Mouse (Mus musculus) liver, embryonic 11.5 days (tissue): Measurements from ENCODE around the gene Tgfb2. TPM values are rescaled to one million over a fixed set of nuclear protein-coding genes. Genes with fewer than 3 reads are reported as not detected.
A peak's percentile ranks its signal among the peaks of the same experiment; 100 is the strongest.

Experiments used
- ATAC-seq: fragments of 200-750 bp; cut with Nextera tagmentation; replicated peaks from 2 replicates; pipeline ENCODE4 v1.8.0; 2017; ENCODE audit warnings: moderate number of reproducible peaks, mild to moderate bottlenecking, moderate TSS enrichment, moderate library complexity; ENCODE audit not compliant: low FRiP score
- DNase-seq: peaks from one replicate; pipeline ENCODE4 v3.0.0-alpha.2; 2017; ENCODE audit warnings: low spot score
- H3K27ac ChIP-seq: fragments of 300-500 bp; sonication (generic); 2 replicates; pipeline ENCODE4 v1.5.1; 2014; ENCODE audit warnings: mild to moderate bottlenecking, low read depth, low read length, control low read depth
- H3K27me3 ChIP-seq: fragments of 300-500 bp; sonication (generic); replicated peaks from 2 replicates; pipeline ENCODE4 v1.6.1; 2014; ENCODE audit warnings: low read length, mixed read lengths; ENCODE audit not compliant: control insufficient read depth, insufficient read depth
- H3K36me3 ChIP-seq: fragments of 300-500 bp; sonication (generic); 2 replicates; pipeline ENCODE4 v1.6.1; 2014; ENCODE audit warnings: mild to moderate bottlenecking, low read length, moderate library complexity, mixed read lengths; ENCODE audit not compliant: control insufficient read depth, insufficient read depth
- H3K4me1 ChIP-seq: fragments of 300-500 bp; sonication (generic); replicated peaks from 2 replicates; pipeline ENCODE4 v1.6.1; 2014; ENCODE audit warnings: low read length, mixed read lengths; ENCODE audit not compliant: control insufficient read depth, insufficient read depth
- H3K4me2 ChIP-seq: fragments of 300-500 bp; sonication (generic); 2 replicates; pipeline ENCODE4 v1.6.1; 2014; ENCODE audit warnings: mild to moderate bottlenecking, control low read depth, moderate library complexity
- H3K4me3 ChIP-seq: fragments of 300-500 bp; sonication (generic); 2 replicates; pipeline ENCODE4 v1.5.1; 2014; ENCODE audit warnings: low read depth, low read length, control low read depth
- H3K9ac ChIP-seq: fragments of 300-500 bp; sonication (generic); 2 replicates; pipeline ENCODE4 v1.6.1; 2014; ENCODE audit warnings: low read depth, low read length, control low read depth
- H3K9me3 ChIP-seq: fragments of 300-500 bp; sonication (generic); 2 replicates; pipeline ENCODE4 v1.6.1; 2016; ENCODE audit warnings: low read length, inconsistent platforms, mixed read lengths; ENCODE audit not compliant: control insufficient read depth
- WGBS: fragments of 180-500 bp; shearing (Covaris S2); extraction: QIAGEN DNeasy Blood & Tissue Kit; methylation state at CpG from one replicate; pipeline ENCODE4 v1.1.7; 2014; 5-methylcytosine and 5-hydroxymethylcytosine counted together
- polyA plus RNA-seq: library from polyadenylated mRNA; unstranded; fragments of >200 nt; fragmentation: Nextera tagmentation; extraction: Ambion mirVana; gene quantifications from 2 replicates; pipeline ENCODE4 v1.2.1, GENCODE M21; 2014

Tgfb2 gene
- polyA plus RNA-seq: 18.9 and 19.6 TPM in 2 replicates

DNA sequence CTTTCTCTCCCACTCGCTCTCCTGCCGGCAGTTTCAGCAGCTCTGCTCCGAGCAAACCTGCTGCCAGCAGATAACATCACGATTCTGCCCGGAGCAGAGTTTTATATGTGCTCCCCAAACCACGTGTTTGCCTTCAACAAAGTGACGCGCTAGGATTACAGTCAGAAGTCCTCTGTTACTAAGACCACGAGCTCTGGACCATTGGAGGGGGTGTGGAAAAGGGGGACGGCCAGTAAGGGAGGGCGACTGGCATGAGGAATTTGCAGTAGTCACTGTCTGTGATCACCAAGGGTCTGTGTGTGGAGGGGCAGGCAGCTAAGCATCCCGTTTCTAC, at the start of gene Tgfb2:
Gene Tgfb2, minus strand, starts transcription at position 75 of the 334 bp plus-strand sequence.
- Histone ChIP-seq H3K9me3 (no peaks in the 10 kb centered on the region), H3K27me3 (peaks cover 26% of the 10 kb centered on the region), H3K4me1 (peaks cover 4% of the 10 kb centered on the region), H3K4me2 (peak within 1 kb of the TSS; percentile 86), H3K4me3 (peak within 1 kb of the TSS; percentile 52), H3K9ac (peak within 1 kb of the TSS; percentile 57), H3K36me3 (no peaks in the 10 kb centered on the region; the same call in 1 of the 2 replicates), H3K27ac (no peak within 1 kb of the TSS; the same call in 1 of the 2 replicates)
- ATAC-seq (peak; percentile 44), DNase-seq (no peak)
- 3% methylated on average over 12 of the region's 12 CpGs for WGBS

DNA sequence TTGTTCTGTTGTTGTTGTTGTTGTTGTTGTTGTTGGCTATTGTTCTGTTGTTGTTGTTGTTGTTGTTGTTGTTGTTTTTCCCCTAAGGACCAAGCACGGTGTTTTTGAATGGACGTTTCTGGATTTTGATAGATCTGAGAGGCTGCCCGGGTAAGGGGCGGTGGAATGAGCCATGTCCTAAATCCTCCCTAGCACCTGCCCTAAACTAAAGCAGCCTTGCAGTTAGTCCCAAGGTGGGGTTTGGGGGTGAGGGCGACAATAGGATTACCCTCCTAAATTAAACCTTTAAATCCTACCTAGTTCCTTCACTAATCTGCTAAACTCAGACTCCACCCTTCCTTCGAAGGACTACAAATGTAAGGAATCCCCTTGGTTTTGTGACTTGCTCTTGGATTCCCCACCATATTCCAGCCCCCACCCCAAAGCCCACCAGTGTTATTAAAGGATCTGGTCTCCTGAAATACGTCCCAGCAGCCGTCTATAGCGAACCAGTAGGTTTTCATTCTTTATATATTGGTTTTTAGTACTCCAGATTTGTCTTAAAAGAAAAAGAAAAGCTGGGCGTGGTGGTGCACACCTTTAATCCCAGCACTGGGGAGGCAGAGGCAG, 44.0 kb upstream of the Tgfb2 start:
- Histone ChIP-seq H3K9ac (peak overlapping the region; percentile 72), H3K4me2 (peak overlapping the region; percentile 70), H3K27me3 (no peaks in the 10 kb centered on the region), H3K36me3 (no peaks in the 10 kb centered on the region), H3K4me3 (peak overlapping the region; percentile 80), H3K4me1 (peaks cover 10% of the 10 kb centered on the region), H3K27ac (0 out of 2 replicates have a peak overlapping the region, but pooled peaks have one; percentile 13), H3K9me3 (no peaks in the 10 kb centered on the region)
- peak; percentile 55 for ATAC-seq
- WGBS: 29% methylated on average over 10 of the region's 10 CpGs
- DNase-seq: peak; percentile 33

DNA sequence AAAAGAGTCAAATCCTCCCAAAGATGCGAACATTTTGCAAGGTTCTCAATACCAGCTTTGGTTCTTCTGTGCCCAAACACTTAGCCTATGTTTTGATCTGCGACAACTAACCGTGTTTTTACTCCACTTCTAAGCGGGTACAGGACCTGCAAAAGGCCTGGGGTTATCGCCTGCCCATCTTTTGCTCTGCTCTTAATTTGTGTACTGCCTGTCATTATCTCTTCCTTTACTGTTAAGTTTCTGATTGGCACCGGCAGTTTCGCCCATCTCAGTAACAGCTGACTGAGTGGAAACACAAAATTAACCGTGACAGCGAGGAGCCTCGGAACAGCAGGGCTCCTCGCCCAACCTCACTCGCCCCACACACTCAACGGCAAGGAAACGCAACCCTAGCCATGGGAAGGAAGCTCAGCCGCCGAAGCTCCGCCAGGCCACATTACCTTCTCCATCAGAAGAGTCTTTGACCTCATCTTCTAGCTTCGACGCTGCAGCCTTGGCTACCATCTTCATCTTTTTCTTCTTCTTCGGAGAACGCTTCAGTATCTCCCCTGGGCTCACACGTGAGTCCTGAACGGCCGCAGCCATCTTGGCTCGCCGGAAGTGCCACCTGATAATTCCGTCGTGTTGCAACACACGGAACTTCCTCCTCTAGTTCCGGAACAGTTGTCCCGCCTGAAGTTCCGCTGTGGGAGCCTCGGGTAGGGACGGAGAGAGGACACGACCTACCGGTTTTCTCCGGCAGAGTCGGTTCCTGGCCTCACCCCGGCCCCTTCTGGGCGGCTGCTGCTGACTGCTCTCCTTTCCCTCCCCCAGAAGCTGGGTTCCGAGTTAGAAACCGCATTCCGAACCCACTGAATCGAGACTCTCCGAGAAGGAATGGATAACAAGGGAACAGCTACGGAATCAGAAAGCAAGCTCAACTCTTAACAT, 43.2 kb upstream of the Tgfb2 start, which contains the start of gene Rrp15:
Gene Rrp15, minus strand, starts transcription at position 635 of the 930 bp plus-strand sequence.
- H3K27ac ChIP-seq: 0 out of 2 replicates have a peak within 1 kb of the TSS, but pooled peaks have one; percentile 13
- peak within 1 kb of the TSS; percentile 72 for H3K9ac ChIP-seq
- DNase-seq (peak; percentile 88), ATAC-seq (peak; percentile 91)
- under 1% methylated on average over 46 of the region's 46 CpGs for WGBS
- peaks cover 10% of the 10 kb centered on the region for H3K4me1 ChIP-seq
- no peaks in the 10 kb centered on the region for H3K27me3 ChIP-seq
- H3K36me3 ChIP-seq: no peaks in the 10 kb centered on the region
- H3K4me2 ChIP-seq: peak within 1 kb of the TSS; percentile 80
- H3K4me3 ChIP-seq: peak within 1 kb of the TSS; percentile 80
- no peaks in the 10 kb centered on the region for H3K9me3 ChIP-seq

DNA sequence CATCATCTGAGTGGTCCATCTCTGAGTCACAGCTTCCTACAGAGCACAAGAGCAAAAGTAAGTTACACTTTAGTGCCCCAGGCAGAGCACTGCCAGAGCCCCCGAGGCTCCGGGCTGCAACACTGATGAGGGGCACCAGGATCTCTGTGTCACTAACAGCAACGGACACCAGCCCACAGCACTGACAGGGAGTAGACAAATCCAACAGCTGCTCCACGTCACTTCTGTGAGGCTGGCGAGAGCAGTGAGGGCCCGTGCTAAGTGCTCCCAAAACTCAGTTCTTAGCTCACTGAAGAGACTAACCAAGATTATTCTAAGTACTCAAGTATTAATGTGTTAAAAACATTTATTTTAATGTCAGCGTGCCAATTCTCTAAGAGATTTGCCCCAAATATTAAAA, 34.0 kb upstream of the Tgfb2 start:
- Histone ChIP-seq H3K4me1 (0 out of 2 replicates have a peak, but pooled peaks cover 3% of the 10 kb centered on the region), H3K27ac (no peak overlapping the region), H3K36me3 (peaks cover 33% of the 10 kb centered on the region), H3K9me3 (no peaks in the 10 kb centered on the region), H3K27me3 (no peaks in the 10 kb centered on the region), H3K9ac (no peak overlapping the region), H3K4me3 (no peak overlapping the region), H3K4me2 (no peak overlapping the region)
- WGBS: 75% methylated on average over 7 of the region's 7 CpGs
- ATAC-seq (no peak), DNase-seq (no peak)

DNA sequence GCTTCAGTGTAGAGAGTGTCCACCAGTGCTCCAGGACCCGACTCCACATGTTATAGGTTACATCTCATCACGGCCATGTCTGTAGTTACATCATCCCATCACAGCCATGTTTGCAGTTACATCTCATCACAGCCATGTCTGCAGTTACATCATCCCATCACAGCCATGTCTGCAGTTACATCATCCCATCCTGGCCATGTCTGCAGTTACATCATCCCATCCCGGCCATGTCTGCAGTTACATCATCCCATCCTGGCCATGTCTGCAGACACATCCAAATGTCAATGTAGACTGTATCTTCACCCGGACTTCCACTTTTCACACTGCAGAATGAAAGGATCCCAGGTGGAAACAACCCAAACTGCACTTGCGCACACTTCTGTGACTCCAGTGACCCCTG, 29.7 kb upstream of the Tgfb2 start:
- Histone ChIP-seq H3K4me1 (no peaks in the 10 kb centered on the region), H3K9ac (no peak overlapping the region), H3K4me2 (no peak overlapping the region), H3K9me3 (no peaks in the 10 kb centered on the region), H3K4me3 (no peak overlapping the region), H3K27ac (no peak overlapping the region), H3K27me3 (no peaks in the 10 kb centered on the region), H3K36me3 (peaks cover 36% of the 10 kb centered on the region)
- DNase-seq (no peak), ATAC-seq (no peak)
- 90% methylated on average over 5 of the region's 5 CpGs for WGBS

DNA sequence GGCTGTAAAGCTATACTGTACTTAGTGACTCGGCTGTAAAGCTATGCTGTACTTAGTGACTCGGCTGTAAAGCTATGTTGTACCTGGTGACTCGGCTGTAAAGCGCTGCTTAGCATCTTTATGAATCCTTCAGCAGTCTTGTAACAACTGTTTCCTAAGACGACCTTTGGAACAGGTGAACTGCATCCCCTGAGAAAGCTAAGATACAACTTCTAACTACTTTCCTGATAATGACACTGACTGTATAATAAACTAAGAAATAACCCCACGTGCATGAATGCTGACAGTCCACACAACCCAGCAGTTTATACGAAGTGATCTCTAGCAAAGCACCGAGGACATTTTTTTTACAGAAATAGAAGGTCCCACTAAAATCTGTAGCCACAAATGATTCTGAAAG, 27.3 kb upstream of the Tgfb2 start:
- no peak overlapping the region for H3K9ac ChIP-seq
- peaks cover 24% of the 10 kb centered on the region for H3K36me3 ChIP-seq
- WGBS: 94% methylated on average over 8 of the region's 8 CpGs
- H3K4me1 ChIP-seq: no peaks in the 10 kb centered on the region
- no peak overlapping the region for H3K27ac ChIP-seq
- no peak overlapping the region for H3K4me3 ChIP-seq
- no peak overlapping the region for H3K4me2 ChIP-seq
- H3K9me3 ChIP-seq: no peaks in the 10 kb centered on the region
- H3K27me3 ChIP-seq: no peaks in the 10 kb centered on the region
- no peak for DNase-seq
- no peak for ATAC-seq

DNA sequence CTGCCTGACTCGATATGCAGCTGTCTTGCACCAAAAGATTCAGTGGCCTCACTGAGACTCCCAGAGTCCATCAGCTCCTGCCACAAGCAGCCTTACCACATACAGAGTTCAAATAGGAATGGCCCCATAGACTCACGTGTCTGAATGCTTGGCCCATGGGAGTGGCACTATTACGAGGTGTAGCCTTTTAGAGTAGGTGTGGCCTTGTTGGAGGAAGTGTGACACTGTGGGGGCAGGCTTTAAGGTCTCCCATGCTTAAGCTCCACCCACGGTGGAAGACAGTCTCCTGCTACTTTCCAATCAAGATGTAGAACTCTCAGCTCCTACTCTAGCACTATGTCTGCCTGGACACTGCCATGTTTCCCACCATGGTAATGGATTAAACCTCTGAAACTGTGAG, 23.0 kb upstream of the Tgfb2 start:
- Histone ChIP-seq H3K36me3 (no peaks in the 10 kb centered on the region; the same call in 1 of the 2 replicates), H3K27me3 (no peaks in the 10 kb centered on the region), H3K4me1 (no peaks in the 10 kb centered on the region), H3K27ac (no peak overlapping the region), H3K4me3 (no peak overlapping the region), H3K9ac (no peak overlapping the region), H3K4me2 (no peak overlapping the region), H3K9me3 (no peaks in the 10 kb centered on the region)
- DNase-seq (no peak), ATAC-seq (peak; percentile 89)
- 69% methylated on average over 4 of the region's 4 CpGs for WGBS

DNA sequence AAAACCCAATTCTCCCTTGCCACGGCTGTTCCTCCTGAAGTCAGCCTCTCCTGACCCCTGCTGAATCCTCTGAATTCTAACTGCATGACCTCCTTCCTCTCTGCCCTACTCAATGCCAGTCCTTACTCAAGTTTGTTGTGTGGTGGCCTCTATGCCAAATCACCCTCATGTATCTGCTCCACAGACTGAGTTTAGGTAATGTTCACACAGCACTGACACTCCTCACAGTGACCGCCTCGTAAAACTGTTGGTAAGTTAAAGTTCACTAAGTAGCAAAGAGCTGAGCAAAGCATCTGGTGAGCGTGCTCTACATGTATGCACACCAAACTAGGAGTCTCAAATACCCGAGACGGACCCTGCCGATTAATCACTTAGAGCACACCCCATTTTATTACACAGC, 20.3 kb upstream of the Tgfb2 start:
- Histone ChIP-seq H3K36me3 (peaks cover 2% of the 10 kb centered on the region), H3K27ac (no peak overlapping the region), H3K9me3 (no peaks in the 10 kb centered on the region), H3K4me1 (no peaks in the 10 kb centered on the region), H3K4me3 (no peak overlapping the region), H3K4me2 (no peak overlapping the region), H3K9ac (no peak overlapping the region), H3K27me3 (no peaks in the 10 kb centered on the region)
- WGBS: 83% methylated on average over 7 of the region's 7 CpGs
- DNase-seq: no peak
- ATAC-seq: no peak
